Mouse (Mus musculus): Measurements from ENCODE around the gene Bmper. TPM values are rescaled to one million over a fixed set of nuclear protein-coding genes. Genes with fewer than 3 reads are reported as not detected.

Gene Bmper
- polyA plus RNA-seq, 1 experiment from 2014 or later, result 0.72 TPM

GRCm38 (mm10) chr9:23462949-23463608 lies 240.2 kb downstream of the Bmper start:
- no peak overlapping the region for H3K4me3 ChIP-seq (ENCODE audit: low read depth, low read length)
- DNase-seq (no peak), ATAC-seq (no peak)
- no peaks in the 10 kb centered on the region for H3K36me3 ChIP-seq (replicated peaks; ENCODE audit: insufficient read depth, low read length)
- no peaks in the 10 kb centered on the region for H3K27me3 ChIP-seq (ENCODE audit: insufficient read depth, low read length)
- TF ChIP-seq EP300 (IDR thresholded peaks at IDR 0.05; ENCODE audit: low read depth), result no peak
- TF ChIP-seq CTCF (IDR thresholded peaks at IDR 0.05; ENCODE audit: low read depth), result peak; percentile 55
- 44% methylated on average over 3 of the region's 3 CpGs for WGBS (ENCODE audit: insufficient replicate concordance)
- H3K4me2 ChIP-seq (ENCODE audit: low read depth, low read length), result no peak overlapping the region
- no peaks in the 10 kb centered on the region for H3K4me1 ChIP-seq (ENCODE audit: insufficient read depth)
- H3K9me3 ChIP-seq (ENCODE audit: low read length), result no peaks in the 10 kb centered on the region
- no peak overlapping the region for H3K27ac ChIP-seq (ENCODE audit: low read depth)
- H3K9ac ChIP-seq (replicated peaks), result no peak overlapping the region

DNA sequence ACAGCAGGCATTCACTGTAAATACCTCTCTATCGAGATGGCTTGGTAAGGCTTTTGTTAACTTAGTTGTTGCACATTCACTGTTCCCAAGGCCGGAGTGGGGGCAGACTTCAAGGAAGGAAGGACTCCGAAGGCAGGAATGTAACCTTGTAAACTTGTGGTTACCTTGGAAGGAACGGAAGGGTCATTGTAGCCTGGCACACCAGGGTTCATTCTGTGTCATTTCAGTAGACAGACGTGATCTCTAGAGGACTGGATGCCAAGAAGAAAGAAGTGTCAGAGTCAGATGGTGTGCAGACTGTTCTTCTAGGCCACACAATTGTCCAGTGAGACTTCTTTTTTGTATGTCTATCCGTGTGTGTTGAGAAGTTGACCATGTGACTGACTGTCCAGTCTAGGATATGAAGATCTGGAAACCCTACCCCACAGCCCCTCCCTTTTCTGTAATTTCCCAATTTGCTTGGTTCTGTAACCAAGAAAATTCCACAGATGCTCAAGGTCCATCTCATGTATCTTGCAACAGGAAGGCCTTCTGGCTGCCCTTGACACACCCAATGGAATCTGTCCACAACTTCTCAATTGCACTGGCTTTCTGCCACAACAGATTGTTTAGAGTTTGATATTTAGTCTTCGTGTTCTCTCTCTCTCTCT lies 242.2 kb downstream of the Bmper start:
- Histone ChIP-seq H3K9me3 (ENCODE audit: low read length) (no peaks in the 10 kb centered on the region), H3K27ac (ENCODE audit: low read depth) (no peak overlapping the region), H3K4me2 (ENCODE audit: low read depth, low read length) (no peak overlapping the region), H3K4me3 (ENCODE audit: low read depth, low read length) (no peak overlapping the region), H3K36me3 (replicated peaks; ENCODE audit: insufficient read depth, low read length) (no peaks in the 10 kb centered on the region), H3K4me1 (ENCODE audit: insufficient read depth) (no peaks in the 10 kb centered on the region), H3K27me3 (ENCODE audit: insufficient read depth, low read length) (no peaks in the 10 kb centered on the region), H3K9ac (replicated peaks) (no peak overlapping the region)
- no peak for DNase-seq
- no peak for ATAC-seq
- TF ChIP-seq EP300 (IDR thresholded peaks at IDR 0.05; ENCODE audit: low read depth) (no peak), CTCF (IDR thresholded peaks at IDR 0.05; ENCODE audit: low read depth) (no peak)
- WGBS (ENCODE audit: insufficient replicate concordance), result 63% methylated on average over 7 of the region's 7 CpGs

DNA sequence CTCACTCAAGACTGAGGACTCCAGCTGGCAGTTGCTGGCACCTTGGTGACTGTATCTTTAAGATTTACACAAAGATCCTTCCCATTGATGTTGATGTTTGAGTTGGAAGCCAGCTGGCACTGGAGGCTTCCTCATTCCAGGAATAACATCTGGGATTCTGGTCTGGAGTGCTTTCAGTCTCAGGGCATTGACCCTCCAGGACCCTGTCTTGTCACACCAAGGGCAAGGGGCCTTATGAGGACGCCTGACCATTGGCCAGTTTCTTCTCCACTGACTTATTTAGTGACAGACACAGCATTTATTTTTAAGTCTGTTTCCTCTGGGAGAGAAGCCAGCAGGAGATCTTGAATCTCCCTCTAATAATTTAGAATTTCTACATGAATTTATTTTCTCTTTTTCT lies 247.0 kb downstream of the Bmper start:
- 24% methylated on average over 1 of the region's 1 CpGs for whole genome bisulfite sequencing (ENCODE audit: insufficient replicate concordance)
- Histone ChIP-seq H3K36me3 (replicated peaks; ENCODE audit: insufficient read depth, low read length) (no peaks in the 10 kb centered on the region), H3K27ac (ENCODE audit: low read depth) (no peak overlapping the region), H3K27me3 (ENCODE audit: insufficient read depth, low read length) (no peaks in the 10 kb centered on the region), H3K9ac (replicated peaks) (no peak overlapping the region), H3K4me3 (ENCODE audit: low read depth, low read length) (no peak overlapping the region), H3K9me3 (ENCODE audit: low read length) (no peaks in the 10 kb centered on the region), H3K4me2 (ENCODE audit: low read depth, low read length) (no peak overlapping the region), H3K4me1 (ENCODE audit: insufficient read depth) (no peaks in the 10 kb centered on the region)
- no peak for TF ChIP-seq EP300 (IDR thresholded peaks at IDR 0.05; ENCODE audit: low read depth)
- TF ChIP-seq CTCF (IDR thresholded peaks at IDR 0.05; ENCODE audit: low read depth), result no peak
- DNase-seq (no peak), ATAC-seq (no peak)

DNA sequence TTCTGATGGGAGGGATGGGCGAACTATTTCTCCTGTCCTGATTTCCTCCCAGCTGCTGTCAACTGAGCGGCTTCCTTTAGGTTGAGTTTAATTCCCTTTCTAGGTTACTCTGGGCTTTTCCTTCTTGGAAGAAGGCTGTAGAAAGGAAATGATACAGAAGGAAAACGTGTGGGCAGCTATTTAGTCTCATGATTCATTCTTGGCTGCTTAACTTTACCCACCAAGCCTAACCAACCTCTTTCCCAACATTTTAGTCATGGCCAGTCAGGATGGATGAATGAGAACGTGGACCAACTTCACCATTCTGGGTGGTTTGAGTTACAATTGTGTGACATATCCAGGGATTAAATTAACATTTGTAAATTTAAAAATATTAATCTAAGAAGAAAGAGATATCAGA lies 263.0 kb downstream of the Bmper start:
- H3K4me2 ChIP-seq (ENCODE audit: low read depth, low read length), result no peak overlapping the region
- no peak for ATAC-seq
- H3K9ac ChIP-seq (replicated peaks), result no peak overlapping the region
- H3K9me3 ChIP-seq (ENCODE audit: low read length), result no peaks in the 10 kb centered on the region
- DNase-seq, result no peak
- no peaks in the 10 kb centered on the region for H3K36me3 ChIP-seq (replicated peaks; ENCODE audit: insufficient read depth, low read length)
- H3K4me1 ChIP-seq (ENCODE audit: insufficient read depth), result no peaks in the 10 kb centered on the region
- TF ChIP-seq CTCF (IDR thresholded peaks at IDR 0.05; ENCODE audit: low read depth) (no peak), EP300 (IDR thresholded peaks at IDR 0.05; ENCODE audit: low read depth) (no peak)
- no peak overlapping the region for H3K4me3 ChIP-seq (ENCODE audit: low read depth, low read length)
- no peak overlapping the region for H3K27ac ChIP-seq (ENCODE audit: low read depth)
- no peaks in the 10 kb centered on the region for H3K27me3 ChIP-seq (ENCODE audit: insufficient read depth, low read length)
- 61% methylated on average over 4 of the region's 4 CpGs for WGBS (ENCODE audit: insufficient replicate concordance)

DNA sequence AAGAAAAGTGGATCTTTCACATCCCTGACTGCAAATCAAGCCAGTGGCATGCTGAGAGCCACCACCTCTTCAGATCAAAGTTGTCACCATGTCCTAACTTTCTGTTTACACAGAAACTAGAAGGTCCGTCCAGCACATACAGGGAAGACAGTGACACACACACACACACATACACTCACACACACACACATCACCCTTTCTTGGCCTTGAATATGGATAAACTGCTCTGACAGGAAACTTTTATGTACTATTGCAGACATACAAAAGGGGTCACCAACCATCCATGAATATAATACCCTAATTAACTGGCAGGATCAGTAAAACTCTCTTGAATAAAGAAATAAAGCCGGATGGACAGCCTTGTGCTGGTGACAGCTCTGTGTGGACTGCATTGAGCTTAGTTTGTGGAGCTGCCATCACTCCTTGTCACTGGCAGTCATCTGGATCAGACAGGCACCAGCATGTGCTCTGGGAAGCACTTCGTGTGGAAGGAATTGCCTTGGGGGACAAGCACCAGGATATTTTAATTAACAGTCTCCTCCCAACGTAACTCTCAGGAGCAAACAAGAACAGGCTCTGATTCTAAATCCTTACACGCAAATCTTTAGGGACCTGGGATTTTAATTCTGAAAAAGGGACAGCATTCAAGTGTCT lies 264.0 kb downstream of the Bmper start:
- ATAC-seq (no peak), DNase-seq (no peak)
- Histone ChIP-seq H3K27me3 (ENCODE audit: insufficient read depth, low read length) (no peaks in the 10 kb centered on the region), H3K9ac (replicated peaks) (no peak overlapping the region), H3K4me1 (ENCODE audit: insufficient read depth) (no peaks in the 10 kb centered on the region), H3K27ac (ENCODE audit: low read depth) (no peak overlapping the region), H3K4me3 (ENCODE audit: low read depth, low read length) (no peak overlapping the region), H3K4me2 (ENCODE audit: low read depth, low read length) (no peak overlapping the region), H3K36me3 (replicated peaks; ENCODE audit: insufficient read depth, low read length) (no peaks in the 10 kb centered on the region), H3K9me3 (ENCODE audit: low read length) (no peaks in the 10 kb centered on the region)
- no peak for TF ChIP-seq EP300 (IDR thresholded peaks at IDR 0.05; ENCODE audit: low read depth)
- TF ChIP-seq CTCF (IDR thresholded peaks at IDR 0.05; ENCODE audit: low read depth), result no peak
- WGBS (ENCODE audit: insufficient replicate concordance), result 71% methylated on average over 5 of the region's 5 CpGs

GRCm38 (mm10) chr9:23488265-23488664 lies 265.4 kb downstream of the Bmper start:
- 73% methylated on average over 5 of the region's 5 CpGs for WGBS (ENCODE audit: insufficient replicate concordance)

More at GRCm38 (mm10) chr9:23488265-23488664, 265.4 kb downstream of the Bmper start:
- H3K4me1 ChIP-seq (ENCODE audit: insufficient read depth), result no peaks in the 10 kb centered on the region
- ATAC-seq, result no peak
- no peak for TF ChIP-seq CTCF (IDR thresholded peaks at IDR 0.05; ENCODE audit: low read depth)
- no peak for DNase-seq
- no peaks in the 10 kb centered on the region for H3K27me3 ChIP-seq (ENCODE audit: insufficient read depth, low read length)
- no peak overlapping the region for H3K4me3 ChIP-seq (ENCODE audit: low read depth, low read length)
- H3K4me2 ChIP-seq (ENCODE audit: low read depth, low read length), result no peak overlapping the region
- no peak overlapping the region for H3K27ac ChIP-seq (ENCODE audit: low read depth)
- no peaks in the 10 kb centered on the region for H3K36me3 ChIP-seq (replicated peaks; ENCODE audit: insufficient read depth, low read length)
- no peak overlapping the region for H3K9ac ChIP-seq (replicated peaks)
- H3K9me3 ChIP-seq (ENCODE audit: low read length), result no peaks in the 10 kb centered on the region

Data from liver, postnatal 0 days (tissue).